Mouse (Mus musculus) adrenal gland, adult 18-20 months (tissue): ENCODE measurements around the gene Afg1l. TPM values are rescaled to one million over a fixed set of nuclear protein-coding genes. Genes with fewer than 3 reads are reported as not detected.

Experiments used
- DNase-seq, 2 experiments: peaks; one replicate each; pipeline ENCODE4 v3.0.0; 2021 to 2022; ENCODE audit warnings: low spot score in 2 of 2
- long read RNA-seq, 2 experiments: library from polyadenylated mRNA; stranded (forward); transcript quantifications; one replicate each; pipeline ENCODE4 v2.0.0; 2021
- total RNA-seq, 2 experiments: library from RNA; stranded (reverse); gene quantifications; 1 replicate in 1 of 2; 2 replicates in 1 of 2; pipeline ENCODE4 v1.2.3; 2021

Gene Afg1l
- total RNA-seq = 10 to 100 TPM; 21.7 to 28.4 TPM
- long read RNA-seq, experiment 1, transcript Afg1l-201 (13 exons, 2,513 nt) = major isoform, 28 of 35 reads
- long read RNA-seq, experiment 1, partial matches to known transcripts = 0 of 35 reads
- long read RNA-seq, experiment 1, other reads (novel, unspliced or antisense) = 7 of 35 reads
- long read RNA-seq, experiment 2, transcript Afg1l-201 (13 exons, 2,513 nt) = major isoform, 42 of 51 reads
- long read RNA-seq, experiment 2, partial matches to known transcripts = 4 of 51 reads
- long read RNA-seq, experiment 2, other reads (novel, unspliced or antisense) = 5 of 51 reads

GRCm38 (mm10) chr10:42478341-42478720, at the start of gene Afg1l:
Gene Afg1l (minus strand): TSS chr10:42478565.
- peak; percentile 94 to 96 for DNase-seq

GRCm38 (mm10) chr10:42525682-42526081, 47.3 kb upstream of the Afg1l start:
- no peak for DNase-seq

DNA sequence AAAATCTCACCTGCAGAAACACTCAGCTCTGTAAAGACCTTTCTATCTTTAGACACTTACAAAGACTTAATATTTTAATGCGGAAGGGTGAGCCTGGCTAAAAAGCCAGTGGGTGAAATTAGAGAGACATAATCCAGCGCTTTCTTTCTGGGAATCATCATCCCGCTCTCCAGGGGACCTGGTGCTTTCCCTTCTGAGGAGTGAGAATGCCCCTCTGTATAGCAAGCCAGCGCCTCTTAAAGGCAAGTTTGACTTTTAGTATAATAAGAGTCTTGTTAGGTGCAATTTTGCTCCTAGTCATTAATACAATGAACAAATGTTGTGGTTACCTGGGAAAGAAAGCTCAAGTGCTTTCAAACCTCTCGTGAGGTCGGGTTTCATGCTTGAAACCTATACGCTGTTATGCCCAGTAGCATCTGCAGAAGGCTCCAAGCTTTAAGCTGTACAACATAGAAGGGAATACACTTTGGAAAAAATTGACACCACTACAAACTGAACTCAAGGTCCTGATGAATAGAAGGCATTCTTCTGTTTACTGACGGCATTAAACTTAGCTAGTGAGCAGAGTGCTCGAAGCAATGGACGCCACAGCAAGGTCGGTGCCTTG, 45.3 kb upstream of the Afg1l start:
- DNase-seq = no peak

DNA sequence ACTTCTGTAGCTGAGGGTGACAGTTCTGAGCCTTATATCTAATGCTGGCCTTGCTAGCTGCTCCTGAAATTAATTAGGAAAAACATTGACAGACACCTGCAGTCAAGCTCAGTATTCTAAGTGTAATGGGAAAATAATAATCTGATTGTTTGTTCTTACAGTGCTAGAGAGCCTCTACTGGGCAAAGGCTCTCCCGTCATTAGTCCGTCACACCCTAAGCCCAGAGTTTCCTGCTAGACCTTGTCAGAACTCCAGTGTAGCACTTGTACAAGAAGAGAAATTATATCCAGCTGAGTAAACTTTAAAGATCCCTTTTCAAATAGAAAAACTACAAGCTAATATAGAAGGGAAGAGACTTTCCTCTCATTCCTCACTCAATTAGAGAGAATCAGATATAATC, 44.5 kb upstream of the Afg1l start:
- DNase-seq = no peak

DNA sequence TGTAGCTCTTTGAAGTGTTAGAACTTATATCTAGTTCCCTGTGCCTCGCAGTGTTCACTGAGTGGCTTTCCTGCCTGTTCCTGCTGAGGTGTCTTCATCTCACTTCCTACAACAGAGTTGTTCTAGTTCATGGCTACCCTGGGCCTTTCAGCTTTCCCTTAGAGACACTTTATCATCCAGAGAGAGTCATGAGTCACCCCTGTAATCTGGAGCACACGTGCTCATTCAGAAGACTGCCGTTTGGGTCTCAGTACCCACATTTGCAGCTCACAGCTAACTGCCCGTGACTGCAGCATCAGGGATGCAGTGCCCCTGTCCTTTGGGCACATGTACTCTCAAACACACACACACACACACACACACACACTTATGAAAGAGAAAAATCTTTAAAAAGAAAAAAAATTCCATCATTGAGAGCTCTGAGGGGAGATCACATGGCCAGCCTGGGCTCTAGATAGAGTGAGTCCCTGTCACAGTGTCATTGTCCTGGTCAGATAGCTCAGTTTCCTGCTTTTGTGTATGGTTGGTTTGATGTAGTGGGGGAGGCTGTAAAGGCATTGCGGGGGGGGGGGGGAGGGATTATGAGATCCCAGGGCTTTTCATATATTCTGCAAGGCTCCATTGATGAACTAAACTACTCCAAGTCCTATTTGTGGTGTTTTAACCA, 43.1 kb upstream of the Afg1l start:
- no peak for DNase-seq

GRCm38 (mm10) chr10:42518363-42518762, 40.0 kb upstream of the Afg1l start:
- DNase-seq = no peak

DNA sequence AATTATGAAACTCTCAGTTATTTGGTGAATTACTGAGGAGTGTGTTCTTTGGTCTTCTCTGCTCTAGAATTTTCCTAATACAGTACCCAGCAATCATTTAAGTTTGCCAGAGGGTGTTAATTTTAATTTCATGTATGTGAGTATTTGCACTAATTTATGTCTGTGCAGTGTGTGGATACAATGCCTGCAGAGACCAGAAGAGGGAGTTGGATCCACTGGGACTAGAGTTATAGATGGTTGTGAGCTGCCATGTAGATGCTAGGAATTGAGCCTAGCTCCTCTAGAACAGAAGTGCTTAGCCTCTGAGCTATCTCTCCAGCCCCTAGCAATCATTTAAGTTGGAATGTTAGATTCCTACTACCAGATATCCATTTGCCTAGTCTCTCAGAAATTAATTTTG, 35.8 kb upstream of the Afg1l start:
- no peak for DNase-seq

GRCm38 (mm10) chr10:42511184-42512135, 33.1 kb upstream of the Afg1l start:
- no peak for DNase-seq

GRCm38 (mm10) chr10:42510141-42510540, 31.8 kb upstream of the Afg1l start:
- DNase-seq = no peak

GRCm38 (mm10) chr10:42504096-42504710, 25.8 kb upstream of the Afg1l start:
- DNase-seq = no peak

GRCm38 (mm10) chr10:42502349-42503111, 24.2 kb upstream of the Afg1l start:
- DNase-seq = peak; percentile 64 to 66

GRCm38 (mm10) chr10:42501775-42502348, 23.5 kb upstream of the Afg1l start, which contains the start of gene Snx3:
Gene Snx3 (plus strand): TSS chr10:42502030.
- DNase-seq = peak; percentile 95 to 97

DNA sequence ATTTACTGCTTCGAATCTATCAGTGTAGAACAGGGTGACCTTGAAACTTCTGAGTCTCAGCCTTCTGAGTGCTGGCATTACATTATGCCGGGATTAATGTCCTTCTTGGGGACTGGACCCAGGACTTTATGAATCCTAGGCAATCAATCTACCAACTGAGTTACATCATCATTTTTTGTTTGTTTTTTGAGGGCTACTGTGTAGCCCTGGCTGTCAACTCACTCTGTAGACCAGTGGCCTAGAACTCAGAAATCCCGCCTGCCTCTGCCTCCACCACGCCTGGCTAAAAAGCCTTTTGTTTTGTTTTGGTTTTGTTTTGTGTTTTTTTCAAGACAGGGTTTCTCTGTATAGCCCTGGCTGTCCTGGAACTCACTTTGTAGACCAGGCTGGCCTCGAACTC, 22.8 kb upstream of the Afg1l start:
- no peak for DNase-seq

- no peak for DNase-seq
Observed at GRCm38 (mm10) chr10:42500611-42501010, 22.2 kb upstream of the Afg1l start.

DNA sequence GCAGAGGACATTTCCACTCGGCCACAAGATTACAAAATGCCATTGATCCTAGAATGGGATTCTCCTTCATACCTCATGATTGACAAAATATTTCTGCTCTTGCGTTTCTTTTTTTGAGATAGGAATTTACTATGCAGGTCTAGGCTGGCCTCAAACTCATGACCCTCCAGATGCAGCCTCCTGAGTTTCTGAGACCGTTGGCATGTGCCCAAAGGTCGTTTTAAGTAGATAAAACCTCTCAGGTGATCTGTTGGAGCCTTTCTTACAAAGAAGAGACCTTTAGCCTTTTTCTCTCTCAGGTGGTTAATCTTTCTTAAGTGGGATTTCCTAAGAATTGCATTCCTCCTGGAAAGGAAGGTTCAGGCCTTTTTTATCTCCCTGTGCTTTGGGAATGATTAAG, 14.6 kb upstream of the Afg1l start:
- no peak for DNase-seq

GRCm38 (mm10) chr10:42492027-42492771, 13.8 kb upstream of the Afg1l start:
- no peak for DNase-seq

DNA sequence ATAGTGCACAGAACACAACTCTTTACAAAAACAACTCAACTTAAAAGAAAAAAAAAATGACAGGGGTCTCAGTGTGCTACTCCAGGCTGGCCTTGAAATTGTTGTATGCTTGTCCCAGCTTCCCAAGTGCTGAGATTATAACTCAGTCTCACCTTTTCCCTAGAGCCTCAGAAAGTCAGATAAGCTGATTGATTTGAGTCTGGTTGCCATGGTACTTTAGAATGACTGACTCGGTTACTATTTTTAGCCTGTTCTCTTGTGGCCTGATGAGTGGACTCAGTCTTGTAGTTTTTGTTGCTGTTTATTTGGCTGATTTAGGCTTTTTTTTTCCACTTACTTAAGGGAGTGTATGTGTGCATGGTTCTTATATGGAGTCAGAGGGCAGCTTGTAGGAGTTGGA, 12.8 kb upstream of the Afg1l start:
- DNase-seq = no peak

- DNase-seq = no peak
Observed at GRCm38 (mm10) chr10:42488606-42489296, 10.4 kb upstream of the Afg1l start.
